Mouse (Mus musculus): ENCODE measurements around the gene Actr1a.

Actr1a gene

GRCm38 (mm10) chr19:46399372-46399771, 3.8 kb upstream of the Actr1a start:
- no peak for DNase-seq (ENCODE audit: low spot score)

DNA sequence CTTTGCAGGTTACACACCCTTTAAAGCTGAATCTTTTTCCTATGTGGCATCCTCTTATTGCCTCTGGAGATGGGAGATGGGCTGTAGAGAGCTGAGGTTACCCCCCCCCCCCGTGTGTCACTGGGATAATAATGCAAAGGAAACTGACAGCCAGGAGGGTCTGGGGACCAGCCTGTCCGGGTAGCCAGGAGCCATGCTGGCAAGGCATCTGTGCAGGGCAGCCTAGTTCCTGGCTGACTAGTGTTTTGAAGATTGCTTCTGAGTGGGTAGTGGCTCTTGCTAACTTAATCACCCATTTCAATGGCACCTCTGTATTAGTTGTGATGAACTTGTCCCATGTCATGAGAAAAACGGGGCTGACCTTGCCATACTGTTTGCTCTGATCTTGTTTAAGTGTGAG, 2.9 kb upstream of the Actr1a start:
- DNase-seq (ENCODE audit: low spot score), result no peak

- peak; percentile 61 for DNase-seq (ENCODE audit: low spot score)
Observed at GRCm38 (mm10) chr19:46397436-46398001, 2.0 kb upstream of the Actr1a start.

DNA sequence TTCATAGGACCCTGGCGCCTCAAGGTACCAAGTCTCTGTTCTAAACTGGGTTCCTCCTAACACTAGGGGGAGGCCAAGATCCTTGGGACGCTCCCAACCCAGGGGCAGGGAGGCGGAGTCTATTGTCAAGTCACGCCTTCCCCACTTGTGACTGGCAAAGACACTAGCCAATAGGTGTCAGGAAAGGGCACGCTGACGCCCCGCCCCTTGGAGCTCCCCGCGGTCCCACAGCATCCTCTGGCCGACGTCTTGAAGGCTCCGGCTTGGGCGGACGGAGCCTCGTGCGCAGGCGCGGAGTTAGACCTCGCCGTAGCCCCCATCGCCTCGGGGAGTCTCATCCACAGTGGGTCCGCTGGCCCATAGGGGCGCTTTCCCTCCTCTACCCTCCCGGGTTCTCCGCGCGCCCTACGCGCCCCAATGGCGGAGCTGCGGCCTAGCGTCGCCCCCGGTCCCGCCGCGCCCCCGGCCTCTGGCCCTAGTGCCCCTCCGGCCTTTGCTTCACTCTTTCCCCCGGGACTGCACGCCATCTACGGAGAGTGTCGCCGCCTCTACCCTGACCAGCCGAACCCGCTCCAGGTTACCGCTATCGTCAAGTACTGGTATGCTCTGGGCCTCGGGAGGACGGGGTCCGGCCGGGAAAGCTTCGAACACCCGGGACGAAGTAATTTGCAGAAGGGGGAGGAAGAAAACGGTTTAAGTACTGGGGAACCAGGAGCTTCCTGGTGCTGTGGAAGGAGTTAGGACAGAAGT, 1.3 kb upstream of the Actr1a start, which contains the start of gene Sufu:
Gene Sufu (plus strand): TSS at position 211 of the 750 bp plus-strand sequence.
- DNase-seq (ENCODE audit: low spot score), result peak; percentile 98

DNA sequence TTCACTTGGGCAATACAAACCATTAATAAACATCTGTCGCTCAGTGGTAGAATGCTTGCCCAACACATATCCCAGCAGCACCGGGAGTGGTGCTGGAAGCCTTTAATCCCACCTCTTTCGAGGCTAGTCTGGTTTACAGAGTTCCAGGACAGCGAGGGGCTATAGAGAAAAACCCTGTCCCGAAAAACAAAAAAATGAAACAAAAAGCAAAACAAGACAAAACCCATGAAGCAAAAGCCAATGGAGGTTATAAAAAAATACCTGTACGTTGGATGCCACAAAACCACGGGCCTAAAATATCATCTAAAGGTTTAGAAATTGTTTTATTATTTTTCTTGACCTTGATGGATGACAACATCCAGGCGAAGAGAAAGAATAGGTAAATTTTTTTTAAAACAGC, 561 bp upstream of the Actr1a start:
- no peak for DNase-seq (ENCODE audit: low spot score)

DNA sequence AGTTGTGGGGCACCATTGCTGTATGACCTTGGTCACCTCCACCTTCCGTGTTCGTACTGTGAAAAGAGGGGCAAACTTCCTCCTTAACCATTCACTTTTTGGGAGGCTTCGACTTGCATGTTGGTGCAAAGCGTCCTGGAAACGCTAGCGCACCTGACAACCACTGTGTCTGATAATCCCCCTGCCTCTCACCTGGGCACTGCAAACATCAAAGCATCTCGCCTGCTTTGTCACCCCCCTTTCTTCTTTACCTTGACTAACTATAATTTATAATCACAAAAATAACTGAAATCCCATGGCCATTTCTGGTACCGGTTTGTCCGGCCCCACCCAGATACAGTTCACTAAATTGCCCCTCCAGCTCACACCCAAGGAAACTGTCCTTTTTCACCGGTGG, 838 bp downstream of the Actr1a start:
- no peak for DNase-seq (ENCODE audit: low spot score)

- DNase-seq (ENCODE audit: low spot score), result no peak
Observed at GRCm38 (mm10) chr19:46392018-46392417, 3.5 kb downstream of the Actr1a start.

GRCm38 (mm10) chr19:46389872-46390271, 5.7 kb downstream of the Actr1a start:
- no peak for DNase-seq (ENCODE audit: low spot score)

DNA sequence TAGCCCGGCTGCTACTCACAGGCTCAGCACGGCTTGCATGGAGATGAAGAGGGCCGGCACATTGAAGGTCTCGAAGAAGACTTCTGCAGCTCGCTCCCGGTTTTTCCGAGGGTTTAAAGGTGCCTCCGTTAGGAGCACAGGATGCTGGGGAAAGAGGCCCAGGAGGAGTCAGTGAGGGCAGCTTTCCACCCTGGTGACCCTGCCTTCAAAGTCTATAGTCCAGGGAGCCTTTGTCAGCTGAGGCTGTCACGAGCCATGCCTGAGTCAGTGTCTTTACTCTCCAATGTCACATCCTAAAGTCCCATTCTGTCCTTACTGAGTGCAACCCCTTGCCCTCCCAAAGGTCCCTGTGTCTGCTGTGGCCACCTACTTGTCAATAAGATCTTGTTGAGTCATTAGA, 13.3 kb downstream of the Actr1a start:
- peak; percentile 60 for DNase-seq (ENCODE audit: low spot score)

DNA sequence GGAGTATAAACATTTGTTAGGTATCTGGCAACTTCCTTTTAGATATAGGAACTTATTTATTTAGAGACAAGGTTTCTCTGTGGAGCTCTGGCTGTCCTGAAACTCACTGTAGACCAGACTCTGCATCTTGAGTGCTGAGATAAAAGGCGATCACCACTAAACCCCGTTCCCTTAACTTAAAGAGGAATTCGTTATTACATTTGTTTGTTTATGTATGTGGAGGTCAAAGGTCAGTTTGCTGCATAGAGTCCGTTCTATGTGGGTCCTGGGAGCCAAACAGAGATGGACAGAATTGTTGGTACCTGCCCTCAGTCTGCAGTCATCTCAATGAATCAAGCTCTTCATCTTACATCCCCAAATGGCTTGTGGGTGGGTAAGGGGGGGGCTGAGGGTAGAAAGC, 19.7 kb downstream of the Actr1a start:
- no peak for DNase-seq (ENCODE audit: low spot score)

GRCm38 (mm10) chr19:46375489-46375888, 20.1 kb downstream of the Actr1a start:
- DNase-seq (ENCODE audit: low spot score), result no peak

DNA sequence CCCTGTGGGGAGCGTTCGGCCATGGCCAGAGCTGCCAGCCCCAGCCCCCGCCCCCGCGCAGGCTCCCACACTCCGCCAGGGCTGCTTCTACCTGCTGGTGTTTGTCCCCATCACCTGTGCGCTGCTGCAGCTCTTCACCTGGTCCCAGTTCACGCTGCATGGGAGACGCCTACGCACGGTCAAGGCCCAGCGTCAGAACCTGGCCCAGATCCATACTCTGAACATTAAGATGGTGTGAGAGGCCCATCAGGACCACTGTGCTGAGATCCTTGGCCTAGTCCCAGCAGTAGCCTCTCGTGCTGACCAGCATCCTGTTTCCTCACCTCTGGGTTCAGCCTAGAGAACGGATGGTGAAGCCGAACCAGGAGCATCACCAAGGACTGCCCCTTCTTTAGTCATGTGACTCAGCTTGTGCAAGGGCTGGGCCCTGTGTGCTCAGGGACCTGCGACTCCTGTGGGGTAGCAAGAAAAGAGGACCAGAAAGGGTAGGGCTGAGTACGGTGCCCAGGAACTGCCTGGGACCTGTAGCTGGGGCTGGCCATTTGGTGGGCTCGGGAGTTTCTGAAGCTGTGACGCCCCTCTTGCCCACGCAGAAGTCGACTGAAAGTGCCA, 21.0 kb downstream of the Actr1a start:
- no peak for DNase-seq (ENCODE audit: low spot score)

GRCm38 (mm10) chr19:46369204-46369603, 26.3 kb downstream of the Actr1a start:
- peak; percentile 56 for DNase-seq (ENCODE audit: low spot score)

- DNase-seq (ENCODE audit: low spot score), result no peak
Observed at GRCm38 (mm10) chr19:46367798-46368590, 27.6 kb downstream of the Actr1a start.

GRCm38 (mm10) chr19:46363294-46364009, 32.1 kb downstream of the Actr1a start:
- DNase-seq (ENCODE audit: low spot score), result peak; percentile 80

DNA sequence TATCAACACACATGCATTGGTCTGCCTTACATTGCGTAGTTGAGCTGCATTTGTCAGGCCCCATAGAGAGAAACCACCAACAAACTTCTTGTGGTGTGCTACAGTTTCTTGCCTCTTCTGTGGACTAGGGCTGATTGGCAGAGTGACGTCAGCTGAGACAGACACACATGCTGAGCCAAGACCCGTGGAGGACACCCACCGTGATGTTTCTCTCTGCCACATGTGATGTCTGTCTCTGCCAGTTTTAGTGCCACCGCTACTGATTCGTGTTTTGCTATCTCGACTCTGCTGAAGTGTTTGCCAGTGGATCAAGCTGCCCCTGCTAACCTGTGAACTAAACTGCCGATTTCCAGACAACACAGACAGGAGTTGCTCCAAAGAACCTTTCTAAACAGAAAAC, 33.4 kb downstream of the Actr1a start:
- DNase-seq (ENCODE audit: low spot score), result no peak

- peak; percentile 45 for DNase-seq (ENCODE audit: low spot score)
Observed at GRCm38 (mm10) chr19:46358381-46358780, 37.2 kb downstream of the Actr1a start.

- DNase-seq (ENCODE audit: low spot score), result peak; percentile 77
Observed at GRCm38 (mm10) chr19:46357344-46358280, 37.9 kb downstream of the Actr1a start.

DNA sequence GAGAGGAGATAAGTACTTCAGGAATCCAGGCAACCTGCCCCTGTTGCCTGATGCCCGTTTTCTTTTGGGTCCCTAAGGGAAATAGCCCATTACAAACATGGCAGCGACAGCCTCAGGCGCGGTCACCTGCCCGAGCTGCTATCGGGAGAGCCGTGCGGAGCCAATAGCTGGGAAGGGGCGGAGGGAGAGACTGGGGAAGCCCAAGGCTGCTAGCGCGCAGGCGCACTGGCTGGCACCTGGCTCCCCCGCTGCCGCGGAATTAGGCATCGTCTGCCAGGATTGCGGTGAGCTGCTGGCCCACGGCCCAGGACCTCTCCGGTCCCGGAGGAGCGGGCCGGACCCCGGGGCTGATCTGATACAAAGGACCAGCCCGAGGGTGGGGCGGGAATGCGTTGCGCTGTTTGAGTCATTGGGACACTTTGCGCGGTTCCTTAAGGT, 38.8 kb downstream of the Actr1a start:
- DNase-seq (ENCODE audit: low spot score), result peak; percentile 89

GRCm38 (mm10) chr19:46350168-46350932, 45.2 kb downstream of the Actr1a start, which contains the start of gene 2310034G01Rik:
TSS of gene 2310034G01Rik (minus strand) at chr19:46350302.
- DNase-seq (ENCODE audit: low spot score), result no peak

Data from yolk sac, embryonic 10.5 days (tissue).